Mouse (Mus musculus) Patski (cell line): Measurements from ENCODE around the gene Bag5. TPM values are rescaled to one million over a fixed set of nuclear protein-coding genes. Genes with fewer than 3 reads are reported as not detected.

Experiments
- ATAC-seq: fragments of 100-300 bp; one replicate; pipeline ENCODE4 v1.8.0; 2021
- CTCF ChIA-PET: fragments of 350-600 bp; sonication (Branson Sonifier 250); formaldehyde crosslinking; loops from one replicate; lab custom pipeline; 2022; ENCODE audit warnings: inconsistent platforms; lab: Charles Lee
- POLR2A ChIA-PET: fragments of 350-600 bp; sonication (Branson Sonifier 250); formaldehyde crosslinking; loops from one replicate; lab custom pipeline; 2022; ENCODE audit warnings: antibody characterized with exemption, inconsistent platforms; lab: Charles Lee
- DNase-seq: peaks from one replicate; pipeline ENCODE4 v3.0.0-alpha.2; 2011; ENCODE audit warnings: low read depth, low spot score
- H3K27me3 ChIP-seq: fragments of 371-371 bp; one replicate; pipeline ENCODE4 v1.5.1; 2021
- CTCF ChIP-seq: fragments of 100-300 bp; IDR thresholded peaks from one replicate; pipeline ENCODE4 v1.5.1; 2021
- in situ Hi-C: fragments of 300-500 bp; cut with MboI; formaldehyde crosslinking; loops from 3 replicates; pipeline ENCODE4 v1.11.1; 2018; ENCODE audit warnings: low pct_unique_long_range_greater_than_20kb, mixed read lengths
- polyA plus RNA-seq: library from polyadenylated mRNA; unstranded; gene quantifications from one replicate; pipeline ENCODE4 v1.2.3, GENCODE M21; 2021

The Bag5 gene
- polyA plus RNA-seq, 1 experiment from 2014 or later, result 40.1 TPM

GRCm38 (mm10) chr12:111677421-111677820, 35.6 kb downstream of the Bag5 start:
- in situ Hi-C loops, result no loop called here
- TF ChIP-seq CTCF, result no peak
- ChIA-PET POLR2A (interaction anchor here (0.7 to 1.7 kb wide), 2 partner anchors 19 kb away, joined by 3 to 6 read pairs; no protein-coding TSS in a partner anchor), CTCF (interaction anchor here (1.5 kb wide), 1 partner anchor 9 kb away, joined by 9 read pairs; no protein-coding TSS in a partner anchor)
- DNase-seq, result no peak
- H3K27me3 ChIP-seq, result no peaks in the 10 kb centered on the region
- ATAC-seq, result no peak

GRCm38 (mm10) chr12:111675797-111676580, 37.1 kb downstream of the Bag5 start:
- POLR2A ChIA-PET, result no interaction called here
- DNase-seq (no peak), ATAC-seq (no peak)
- CTCF ChIA-PET, result interaction anchor here (1.5 kb wide), 1 partner anchor 8 kb away, joined by 9 read pairs; no protein-coding TSS in a partner anchor
- in situ Hi-C loops, result no loop called here
- no peak for TF ChIP-seq CTCF
- H3K27me3 ChIP-seq, result no peaks in the 10 kb centered on the region

- POLR2A ChIA-PET, result no interaction called here
- in situ Hi-C loops, result no loop called here
- DNase-seq (no peak), ATAC-seq (no peak)
- H3K27me3 ChIP-seq, result no peaks in the 10 kb centered on the region
- CTCF ChIA-PET, result no interaction called here
- no peak for TF ChIP-seq CTCF
Observed at GRCm38 (mm10) chr12:111674850-111675486, 38.1 kb downstream of the Bag5 start.

- in situ Hi-C loops, result no loop called here
- no peak for TF ChIP-seq CTCF
- ATAC-seq (no peak), DNase-seq (no peak)
- CTCF ChIA-PET, result interaction anchor here (0.8 kb wide), 1 partner anchor 15 kb away, joined by 3 read pairs; no protein-coding TSS in a partner anchor
- POLR2A ChIA-PET, result no interaction called here
- H3K27me3 ChIP-seq, result no peaks in the 10 kb centered on the region
Observed at GRCm38 (mm10) chr12:111672581-111672980, 40.5 kb downstream of the Bag5 start.

GRCm38 (mm10) chr12:111672176-111672575, 40.9 kb downstream of the Bag5 start, which contains the start of gene Ckb:
Gene Ckb (minus strand): TSS chr12:111672338.
- peak; percentile 11 for ATAC-seq
- CTCF ChIA-PET, result no interaction called here
- no peak for TF ChIP-seq CTCF
- no peaks in the 10 kb centered on the region for H3K27me3 ChIP-seq
- no peak for DNase-seq
- POLR2A ChIA-PET, result no interaction called here
- in situ Hi-C loops, result no loop called here

GRCm38 (mm10) chr12:111671431-111671902, 41.6 kb downstream of the Bag5 start:
- TF ChIP-seq CTCF, result no peak
- POLR2A ChIA-PET, result no interaction called here
- no peak for DNase-seq
- H3K27me3 ChIP-seq, result no peaks in the 10 kb centered on the region
- in situ Hi-C loops, result no loop called here
- ATAC-seq, result no peak
- CTCF ChIA-PET, result no interaction called here

GRCm38 (mm10) chr12:111670976-111671375, 42.1 kb downstream of the Bag5 start:
- in situ Hi-C loops, result no loop called here
- no peak for TF ChIP-seq CTCF

GRCm38 (mm10) chr12:111670371-111670971, 42.6 kb downstream of the Bag5 start:
- ChIA-PET POLR2A (no interaction called here), CTCF (no interaction called here)
- ATAC-seq (no peak), DNase-seq (no peak)
- in situ Hi-C loops, result no loop called here
- no peaks in the 10 kb centered on the region for H3K27me3 ChIP-seq
- no peak for TF ChIP-seq CTCF

More at GRCm38 (mm10) chr12:111670976-111671375, 42.1 kb downstream of the Bag5 start:
- DNase-seq (no peak), ATAC-seq (no peak)
- H3K27me3 ChIP-seq, result no peaks in the 10 kb centered on the region
- POLR2A ChIA-PET, result no interaction called here
- CTCF ChIA-PET, result no interaction called here

GRCm38 (mm10) chr12:111669961-111670360, 43.1 kb downstream of the Bag5 start:
- no peaks in the 10 kb centered on the region for H3K27me3 ChIP-seq
- ChIA-PET POLR2A (no interaction called here), CTCF (interaction anchor here (5.6 kb wide), 1 partner anchor 27 kb away, joined by 49 read pairs; no protein-coding TSS in a partner anchor)
- DNase-seq (no peak), ATAC-seq (no peak)
- TF ChIP-seq CTCF, result no peak
- in situ Hi-C loops, result no loop called here
